Mouse (Mus musculus) urinary bladder, postnatal 10 days (tissue): Measurements from ENCODE around the gene Aplf.

Experiments used
- DNase-seq: peaks from one replicate; pipeline ENCODE4 v3.0.0; 2022; ENCODE audit warnings: low spot score

Aplf gene

DNA sequence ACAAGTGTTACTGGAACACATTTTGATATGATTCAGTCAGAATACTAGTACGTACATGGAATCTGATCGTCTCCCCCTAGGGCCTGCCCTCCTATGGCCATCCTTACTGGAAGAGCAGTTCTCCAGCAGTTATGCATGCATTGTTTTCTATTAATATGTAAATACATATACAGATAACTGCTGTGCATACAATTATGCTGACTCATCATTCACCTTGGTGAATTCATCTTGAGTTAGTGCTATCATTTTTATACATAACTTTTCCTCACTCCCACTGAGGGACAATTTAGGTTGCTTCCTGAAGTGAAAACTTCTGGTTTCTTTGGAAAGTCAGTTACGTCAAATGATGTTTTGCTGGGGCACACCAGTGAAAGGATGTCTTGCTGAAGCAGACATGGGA, 48.8 kb downstream of the Aplf start:
- no peak for DNase-seq

DNA sequence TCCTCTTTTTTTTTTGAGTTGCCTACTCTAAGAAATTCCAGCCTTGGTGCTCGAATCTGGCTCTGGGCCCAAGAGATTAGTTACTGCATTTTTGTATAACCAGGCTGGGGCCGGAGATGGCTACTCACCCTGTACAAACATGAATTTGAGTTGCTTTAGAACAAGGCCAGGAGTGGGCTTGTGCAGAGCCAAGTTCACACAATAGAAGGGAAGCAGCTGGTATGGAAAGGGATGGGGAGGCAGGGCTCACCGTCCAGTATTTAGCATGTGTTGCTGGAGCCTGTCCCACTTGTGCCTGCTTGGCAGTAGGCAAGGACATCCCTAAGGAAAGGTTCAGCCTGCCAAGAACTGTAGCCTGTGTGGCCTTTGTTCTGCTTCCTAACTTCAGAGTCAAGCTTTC, 50.7 kb downstream of the Aplf start:
- no peak for DNase-seq

DNA sequence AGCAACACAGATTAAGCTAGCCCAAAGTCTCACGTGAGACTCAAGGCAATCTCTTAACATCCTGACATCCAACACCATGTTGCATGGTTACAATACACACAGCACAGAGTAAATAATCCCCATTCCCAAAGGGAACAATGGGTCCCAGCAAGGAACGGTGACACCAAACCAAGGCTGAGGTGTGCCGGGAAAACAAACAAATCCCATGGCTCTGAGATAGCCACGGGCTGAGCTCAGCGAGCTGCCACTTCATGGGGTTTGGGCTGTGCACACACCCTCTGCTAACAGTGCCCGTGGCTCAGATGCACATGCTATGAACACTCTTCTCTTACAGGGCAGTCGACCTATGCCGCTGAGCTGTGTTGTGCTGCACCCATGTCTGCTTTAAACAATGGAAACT, 54.0 kb downstream of the Aplf start:
- no peak for DNase-seq

DNA sequence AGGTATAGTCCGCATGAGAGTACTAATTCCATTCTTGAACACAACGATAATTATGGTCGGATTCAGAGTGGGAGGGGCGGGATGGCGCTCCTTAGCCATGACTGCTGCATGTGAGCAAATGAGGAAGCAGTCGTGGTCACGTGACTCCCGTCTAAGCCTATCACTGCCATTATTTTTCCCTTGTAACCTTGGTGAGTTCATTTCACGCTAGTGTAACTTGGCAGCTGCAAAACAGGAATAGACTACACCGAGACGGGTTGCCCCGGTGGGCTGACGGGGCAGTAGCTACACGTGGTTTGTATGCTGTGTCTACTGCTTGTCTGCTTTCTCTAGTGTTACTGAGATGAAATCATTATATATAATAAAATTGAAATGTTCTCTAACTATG, 56.3 kb downstream of the Aplf start:
- DNase-seq: no peak

DNA sequence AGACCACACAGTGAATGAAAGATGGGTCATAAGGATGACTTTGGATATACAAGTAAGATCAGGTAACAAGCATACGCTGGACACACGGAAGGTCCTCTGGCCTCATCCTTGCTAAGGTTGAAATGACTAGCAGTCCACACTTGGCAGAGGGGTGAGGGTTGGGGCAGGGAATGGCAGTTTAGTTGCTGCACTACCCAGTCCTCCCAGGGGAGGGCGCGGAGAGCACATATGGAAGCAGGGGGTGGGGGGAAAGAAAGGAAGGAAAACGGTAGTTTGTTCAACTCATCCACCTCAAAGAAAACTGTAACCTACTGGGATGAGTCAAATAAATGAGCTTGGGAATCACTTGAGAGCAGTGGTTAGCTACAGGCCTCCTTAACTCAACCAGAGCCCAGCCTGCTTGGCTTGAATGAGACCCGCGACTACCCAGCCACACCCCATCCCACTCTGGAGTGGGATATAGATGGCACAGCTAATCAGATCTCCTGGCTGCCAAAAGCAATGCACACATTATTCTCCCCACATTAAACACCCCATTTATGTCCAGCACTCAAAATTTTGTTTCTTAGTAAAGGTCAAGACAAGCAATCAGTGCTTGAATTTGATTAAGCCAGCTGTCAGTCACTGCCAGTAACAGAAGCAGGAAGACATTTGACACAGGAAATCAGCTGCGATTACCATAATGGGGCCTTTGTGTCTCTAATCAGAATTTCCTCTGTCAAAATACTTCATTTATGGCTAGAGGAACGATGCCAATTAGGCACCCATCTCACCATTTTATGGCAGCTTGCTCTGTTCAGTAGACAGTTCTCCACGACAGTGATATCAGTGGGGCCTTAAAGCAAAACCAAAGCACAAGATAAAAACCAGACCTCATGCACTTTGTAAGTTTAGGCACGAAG, 56.9 kb downstream of the Aplf start:
- no peak for DNase-seq

DNA sequence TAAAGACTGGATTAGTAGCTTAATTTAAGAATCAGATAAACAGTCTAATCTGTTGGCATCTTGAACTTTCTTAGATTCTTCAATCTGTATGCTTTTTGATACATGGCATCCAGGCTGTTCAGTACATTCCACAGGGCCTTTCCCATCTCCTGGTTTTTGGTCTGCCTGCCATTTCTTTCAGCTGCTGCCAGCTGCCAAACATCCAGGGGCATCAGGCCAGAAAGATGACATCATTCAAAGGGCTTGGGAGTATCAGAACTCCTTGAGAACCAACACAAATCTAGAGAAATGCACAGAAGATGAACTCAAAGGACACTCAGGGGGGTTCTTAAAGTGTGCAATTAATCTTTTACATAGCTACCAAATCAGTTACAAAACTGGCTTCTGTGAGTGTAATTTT, 72.2 kb downstream of the Aplf start:
- DNase-seq: no peak

DNA sequence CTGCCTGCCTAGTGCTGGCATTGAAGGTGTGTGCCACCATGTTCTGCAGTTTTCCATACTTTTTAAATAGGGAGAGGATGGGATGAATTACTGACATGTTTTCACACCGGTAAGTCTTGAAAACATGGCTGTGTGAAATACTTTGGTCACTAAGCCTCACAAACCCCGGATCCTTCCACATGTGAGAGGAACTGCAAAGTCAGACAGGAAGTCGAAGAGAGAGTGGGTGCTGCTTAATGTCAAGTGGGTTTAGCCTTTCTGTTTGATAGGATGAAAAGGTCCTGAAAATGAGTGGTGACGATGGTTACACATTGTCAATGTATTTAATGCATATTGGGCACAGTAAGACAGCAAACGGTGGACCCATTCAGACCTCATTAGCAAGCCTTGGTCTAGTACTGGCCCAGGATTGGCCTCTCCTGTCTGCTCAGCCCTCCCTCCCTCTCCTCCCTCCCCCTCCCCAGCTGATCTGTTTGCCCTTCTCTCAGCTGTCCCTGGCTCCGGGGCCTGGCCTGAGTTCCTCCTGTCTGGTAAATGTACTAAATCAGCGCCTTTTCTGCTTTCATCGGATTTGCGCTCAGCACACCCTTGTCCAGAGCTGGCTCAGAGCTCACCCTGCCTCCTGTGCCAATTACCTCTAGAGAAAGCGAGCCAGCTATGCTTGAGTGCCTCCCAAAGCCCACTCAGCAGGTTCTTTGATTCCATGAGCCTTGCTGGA, 74.7 kb downstream of the Aplf start:
- no peak for DNase-seq

DNA sequence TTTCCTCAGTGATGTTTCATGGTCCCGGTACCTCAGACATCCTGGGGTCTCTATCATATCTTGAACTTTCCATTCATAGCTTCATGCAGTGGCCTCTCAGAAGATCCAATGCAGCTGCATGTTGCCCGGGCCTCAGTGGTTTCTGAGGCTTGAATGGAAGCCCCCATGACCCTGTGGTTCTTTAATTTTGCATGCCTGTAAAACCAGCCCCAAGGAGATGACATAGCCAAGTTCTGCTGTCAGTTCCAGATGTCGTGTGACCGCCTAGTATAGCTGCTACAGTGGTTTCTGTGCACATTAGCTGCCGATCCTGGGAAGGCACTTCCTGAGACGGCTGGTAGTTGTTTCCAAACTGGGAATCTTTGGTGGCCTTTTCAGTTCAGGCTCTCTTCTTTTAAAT, 77.8 kb downstream of the Aplf start:
- DNase-seq: no peak

DNA sequence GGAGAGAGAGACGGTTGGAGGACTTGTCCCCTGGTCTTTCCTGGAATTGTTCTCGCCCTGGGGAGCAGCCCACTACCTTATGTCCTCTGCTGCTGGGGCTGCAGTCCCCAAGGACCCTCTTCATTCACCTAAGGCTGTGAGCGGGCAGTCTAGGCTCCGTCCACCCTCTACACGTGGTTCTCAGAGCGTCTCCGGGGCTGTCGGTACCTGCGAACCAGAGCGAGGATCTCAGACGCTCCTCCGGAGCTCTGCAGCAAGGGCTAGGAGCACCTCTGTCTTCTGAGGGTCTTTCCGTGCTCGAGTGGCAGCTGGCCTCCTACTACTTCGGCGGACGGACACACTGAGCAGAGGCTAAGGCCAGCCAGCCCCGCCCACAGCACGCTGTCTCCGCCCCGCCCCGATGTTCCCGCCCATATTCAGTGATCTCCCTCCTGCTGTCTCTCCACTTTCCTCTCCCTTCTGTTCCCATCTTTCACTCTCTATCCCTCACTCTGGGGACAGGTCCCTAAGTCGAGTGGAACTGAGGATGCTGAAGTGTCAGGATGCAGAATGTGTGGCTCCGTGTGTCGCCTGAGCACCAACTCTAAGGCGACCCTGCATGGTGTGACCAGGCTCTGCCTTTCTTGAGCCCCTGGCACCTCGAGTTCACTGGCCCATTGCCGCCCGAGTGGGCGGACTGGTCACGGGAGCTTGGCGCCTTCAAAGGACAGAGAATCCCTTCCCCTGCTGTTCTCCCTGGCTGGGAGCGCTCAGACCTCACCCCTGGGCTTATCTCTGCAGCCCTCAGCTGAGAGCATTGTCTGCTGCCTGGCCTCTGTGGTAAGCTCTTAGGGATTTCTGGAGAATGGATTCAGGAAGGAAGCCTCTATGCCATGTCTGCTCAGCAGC, 81.4 kb downstream of the Aplf start, which contains the start of gene Prokr1:
Prokr1 (minus strand) TSS at position 350 of the 888 bp plus-strand sequence.
- no peak for DNase-seq

DNA sequence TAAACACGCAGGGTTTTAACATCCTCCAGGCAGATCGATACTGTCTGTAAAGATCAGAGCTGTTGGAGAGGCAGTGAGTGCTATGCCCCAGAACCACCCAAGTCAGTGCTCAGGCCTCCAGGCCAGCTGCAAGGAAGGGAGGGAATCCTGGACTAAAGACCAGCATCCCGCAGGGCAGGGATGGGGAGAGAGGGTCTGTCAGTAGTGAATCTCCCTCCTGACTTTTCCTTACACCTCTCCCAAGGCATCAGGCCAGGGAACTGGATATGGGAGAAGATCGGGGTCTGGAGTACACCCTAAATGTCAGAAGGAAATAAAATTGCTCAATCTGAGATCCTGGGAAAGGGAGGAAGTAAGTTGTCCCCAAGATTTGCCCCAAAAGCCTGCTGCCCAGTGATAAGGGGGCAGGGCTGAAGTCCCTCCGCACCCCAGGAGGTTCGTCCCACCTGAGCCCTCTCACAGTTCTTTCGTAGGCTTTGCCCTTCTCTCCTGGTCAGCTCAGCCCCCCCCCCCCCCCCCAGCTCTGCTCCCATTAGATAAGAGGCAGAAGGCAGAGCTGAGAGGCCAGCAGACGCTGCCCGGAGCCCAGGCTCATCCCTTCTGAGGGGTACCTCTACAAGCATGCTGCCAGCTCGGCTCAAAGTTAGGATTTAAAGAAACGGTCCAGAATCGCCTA, 82.1 kb downstream of the Aplf start:
- DNase-seq: no peak

DNA sequence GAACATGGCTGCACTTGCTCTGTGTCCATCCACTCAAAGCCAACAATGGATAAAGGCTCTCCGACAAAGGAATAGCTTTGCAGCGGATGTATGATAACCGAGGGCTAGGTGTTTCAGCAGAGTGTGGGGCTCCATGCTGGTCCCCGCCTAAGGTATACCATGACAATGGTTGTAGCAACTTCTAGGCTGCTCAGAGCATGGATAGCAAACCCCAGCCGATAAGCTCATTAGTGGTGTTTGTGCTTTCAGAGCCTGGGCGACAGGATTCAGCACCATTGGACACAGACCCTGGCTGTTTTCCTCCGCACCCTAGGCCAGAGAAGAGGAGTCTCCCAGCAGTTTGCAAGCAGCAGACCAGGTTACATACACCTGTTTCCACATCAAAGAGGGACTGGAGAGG, 88.0 kb downstream of the Aplf start:
- no peak for DNase-seq

DNA sequence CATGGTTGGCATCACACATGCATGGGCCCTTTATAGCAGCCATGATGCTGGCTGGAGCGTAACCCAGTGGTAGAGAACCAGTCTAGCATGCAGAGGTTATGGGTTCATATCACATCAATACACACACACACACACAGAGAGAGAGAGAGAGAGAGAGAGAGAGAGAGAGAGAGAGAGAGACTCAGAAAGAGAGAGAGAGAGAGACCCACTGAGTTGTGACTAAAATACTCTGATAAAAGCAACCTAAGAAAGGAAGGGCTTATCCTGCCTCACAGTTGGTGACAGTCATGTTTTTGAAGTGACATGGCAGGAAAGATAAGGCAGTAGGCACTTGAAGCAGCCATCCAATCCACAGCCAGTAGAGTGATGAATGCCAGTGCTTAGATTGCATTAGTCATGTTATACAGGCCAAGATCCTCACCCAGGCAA, 88.8 kb downstream of the Aplf start:
- DNase-seq: no peak

DNA sequence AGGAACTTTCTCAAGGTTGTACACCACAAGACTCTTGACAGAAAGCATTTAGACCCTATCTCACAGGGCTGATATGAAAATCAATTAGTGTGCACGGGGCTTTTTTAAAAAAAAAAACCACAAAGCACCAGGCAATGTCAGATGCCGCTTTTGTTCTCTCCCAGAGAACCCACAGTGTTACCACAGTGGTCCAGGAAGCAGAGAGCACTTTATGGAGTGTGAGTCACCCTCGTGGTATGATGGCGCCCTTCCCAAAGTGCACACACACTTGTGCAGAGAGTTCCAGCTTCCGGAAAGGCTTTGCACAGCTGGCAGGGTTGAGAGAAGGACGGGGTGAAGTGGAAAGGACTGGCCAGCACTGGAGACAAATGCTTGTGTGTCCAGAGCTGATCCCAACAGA, 89.5 kb downstream of the Aplf start:
- no peak for DNase-seq

DNA sequence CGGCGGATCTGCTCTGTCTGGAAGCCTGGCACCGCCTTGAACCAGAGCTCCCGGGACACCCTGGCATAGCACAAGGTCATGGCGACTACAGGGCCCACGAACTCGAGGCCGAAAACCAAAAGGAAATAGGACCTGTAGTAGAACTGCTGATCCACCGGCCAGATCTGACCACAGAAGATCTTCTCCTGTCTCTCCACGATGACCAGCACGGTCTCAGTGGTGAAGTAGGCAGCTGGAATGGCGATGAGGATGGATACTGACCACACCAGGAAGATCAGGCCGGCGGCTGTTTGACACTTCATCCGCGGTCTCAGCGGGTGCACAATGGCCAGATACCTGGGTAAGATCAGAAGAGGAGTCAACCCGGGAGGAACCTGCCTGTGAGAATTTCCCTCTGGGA, 90.4 kb downstream of the Aplf start:
- DNase-seq: no peak

DNA sequence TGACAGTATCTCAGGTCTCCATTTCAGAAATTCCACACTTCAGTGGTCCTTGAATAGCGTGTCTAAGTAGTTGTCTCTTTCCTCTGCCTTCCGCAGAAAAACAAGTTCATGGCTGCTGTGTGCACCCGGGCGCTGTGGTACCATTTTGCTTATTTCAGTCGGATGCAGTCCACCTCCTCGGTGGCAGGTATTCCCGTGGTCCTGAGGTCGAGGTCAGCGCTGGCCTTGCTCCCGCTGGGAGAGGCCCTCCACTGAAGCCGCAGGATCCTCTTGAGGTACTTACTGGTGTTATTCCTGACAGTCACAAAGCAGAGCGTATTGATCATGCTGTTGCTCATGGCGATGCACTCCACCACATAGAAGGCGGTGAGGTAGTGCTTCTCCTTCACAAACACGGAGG, 90.9 kb downstream of the Aplf start:
- no peak for DNase-seq
